Mouse (Mus musculus) kidney, adult 8-10 months (tissue): ENCODE results near the gene H3f3a.

Source experiments
- DNase-seq, 2 experiments: peaks; one replicate each; pipeline ENCODE4 v3.0.0; 2022

Gene H3f3a

DNA sequence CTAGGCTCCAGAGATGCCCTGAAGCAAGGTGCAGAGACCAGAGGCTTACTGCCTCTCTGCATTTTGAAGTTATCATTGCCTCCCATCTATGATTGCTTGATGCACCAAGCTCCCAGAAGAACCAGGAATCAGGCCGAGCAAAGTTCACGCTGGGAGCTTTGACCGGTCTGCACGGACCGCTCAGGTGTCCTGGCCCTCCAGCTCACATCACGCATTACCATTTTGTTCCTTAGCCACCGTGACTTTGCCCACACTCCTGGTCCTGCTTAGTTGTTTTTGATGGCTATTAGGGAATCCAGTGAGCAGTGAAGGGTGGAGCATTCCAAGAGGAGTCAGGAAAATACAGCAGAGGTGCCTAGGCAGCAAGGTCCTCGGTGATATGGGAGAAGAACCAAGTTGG lies 33.5 kb downstream of the H3f3a start:
- DNase-seq: peak in 1 of 2 experiments; percentile 39

DNA sequence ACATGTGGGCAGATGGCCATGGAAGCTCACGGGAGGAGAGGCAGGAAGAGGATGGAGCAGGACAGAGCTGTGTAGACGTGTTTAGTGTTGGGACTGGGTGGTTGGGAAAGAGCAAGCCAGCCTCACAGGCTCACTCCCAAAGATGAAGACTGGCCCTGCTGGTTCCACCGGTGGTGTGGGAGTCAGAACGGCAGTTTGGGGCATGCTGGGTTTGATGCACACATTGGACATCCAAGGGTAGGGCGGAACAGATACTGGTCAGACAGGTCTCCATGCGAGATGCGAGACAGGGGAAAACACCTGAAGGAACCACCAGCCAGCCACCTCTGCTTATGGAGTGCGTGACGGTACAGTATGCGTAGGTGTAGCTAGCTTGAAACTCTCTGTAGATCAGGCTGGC lies 34.8 kb downstream of the H3f3a start:
- no peak for DNase-seq

DNA sequence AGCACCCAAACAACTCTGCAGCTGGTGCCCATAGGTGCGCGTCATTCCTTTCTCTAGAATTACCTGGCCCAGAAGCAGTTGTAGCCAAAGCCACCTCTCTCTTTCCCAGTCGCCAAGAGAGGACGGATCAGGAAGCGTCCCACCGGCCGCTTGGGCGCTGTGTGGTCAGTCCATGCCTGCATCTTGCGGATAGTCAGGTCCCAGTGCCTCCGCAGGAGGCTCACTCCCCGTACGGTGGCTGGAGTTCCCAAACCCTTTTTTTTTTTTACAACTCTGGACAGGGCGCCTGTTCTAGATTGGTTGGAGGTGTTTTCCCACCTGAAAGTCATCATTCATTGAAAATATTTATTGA lies 35.4 kb downstream of the H3f3a start:
- DNase-seq: no peak

DNA sequence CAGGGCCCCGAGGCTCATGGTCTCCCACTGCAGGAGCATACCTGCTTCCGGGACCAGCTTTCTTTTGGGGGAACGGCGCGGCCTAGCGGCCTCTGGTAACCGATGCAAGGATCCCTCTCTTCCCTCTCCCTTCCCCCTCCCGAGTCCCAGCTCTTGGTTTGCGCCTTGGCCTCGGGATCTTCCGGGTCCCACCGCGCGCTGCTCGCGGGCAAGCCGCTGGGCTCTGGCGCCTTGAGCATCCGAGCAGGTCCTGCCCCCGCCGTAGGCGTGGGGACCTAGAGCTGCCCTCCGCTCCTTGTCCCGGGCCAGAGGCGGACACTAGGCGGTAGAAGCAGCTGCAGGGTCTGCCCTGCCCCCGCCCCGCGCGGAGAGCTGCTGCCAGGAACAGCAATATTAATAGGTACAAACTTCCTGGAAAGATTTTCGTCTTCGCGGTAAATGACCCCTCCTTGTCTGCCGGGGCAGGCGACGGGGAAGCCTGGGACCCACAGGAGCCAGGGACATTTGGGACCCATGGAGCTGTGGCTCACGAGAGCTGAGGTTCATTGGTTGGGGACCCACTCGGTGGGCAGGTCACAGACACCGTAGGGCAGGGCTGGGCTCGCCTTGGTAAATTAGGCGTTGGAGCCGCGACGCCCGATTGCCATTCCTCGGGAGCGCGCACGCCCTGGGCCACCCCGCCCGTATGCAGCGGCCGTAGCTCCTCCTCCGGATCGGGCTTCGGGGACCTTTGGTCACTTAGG lies 35.9 kb downstream of the H3f3a start:
- DNase-seq: peak; percentile 88 to 89

GRCm38 (mm10) chr1:180777289-180777659 lies 36.5 kb downstream of the H3f3a start:
- DNase-seq: no peak

DNA sequence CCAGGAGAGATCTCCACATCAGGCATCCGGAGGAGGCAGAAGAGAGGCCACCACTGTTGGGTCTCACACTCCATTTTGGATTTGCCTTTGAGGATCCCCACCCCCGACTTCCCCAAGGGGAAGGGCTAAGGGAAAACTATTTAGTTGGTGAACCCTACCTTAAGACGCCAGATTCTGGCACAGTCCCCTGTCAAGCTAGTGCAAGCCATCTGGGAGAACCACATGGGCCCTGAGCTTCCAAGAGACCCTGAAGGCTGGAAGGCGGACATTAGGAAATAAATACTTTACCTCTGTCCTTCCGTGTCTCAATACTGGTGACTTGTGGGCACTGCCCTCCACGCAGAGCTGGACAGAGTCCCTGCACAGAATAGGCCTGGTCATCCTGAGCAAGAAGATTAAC lies 37.2 kb downstream of the H3f3a start:
- no peak for DNase-seq

DNA sequence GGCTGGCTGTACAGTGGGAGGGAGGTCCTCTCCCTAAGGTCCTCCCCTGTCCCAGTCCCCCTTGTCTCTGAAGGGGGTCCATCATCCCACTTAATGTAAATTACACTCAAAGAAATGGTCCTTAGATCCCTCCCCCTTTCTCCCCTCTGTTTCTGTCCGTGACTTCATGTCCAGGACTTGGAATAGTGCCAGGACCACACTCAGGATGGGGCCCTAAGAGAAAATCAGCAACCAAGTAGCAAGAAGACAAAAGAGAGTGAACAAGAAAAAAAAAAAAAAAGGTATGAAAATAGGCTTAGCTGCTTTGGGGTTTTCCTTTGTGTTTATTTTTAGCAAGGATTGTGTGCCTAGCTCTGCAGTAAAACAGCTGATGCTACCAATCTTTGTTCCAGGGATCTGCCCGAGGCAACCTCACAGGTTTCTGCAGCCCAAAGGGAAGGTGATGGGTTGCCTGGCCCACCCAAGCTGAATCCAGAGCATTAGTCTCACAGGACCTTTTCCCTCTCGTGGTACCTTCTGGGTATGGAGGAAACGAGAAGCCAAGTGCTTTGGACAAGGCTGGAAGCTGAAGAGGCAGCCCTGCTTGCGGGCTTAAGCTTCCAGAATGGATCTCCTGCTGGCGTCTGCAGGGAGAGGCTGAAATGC lies 37.8 kb downstream of the H3f3a start:
- no peak for DNase-seq

DNA sequence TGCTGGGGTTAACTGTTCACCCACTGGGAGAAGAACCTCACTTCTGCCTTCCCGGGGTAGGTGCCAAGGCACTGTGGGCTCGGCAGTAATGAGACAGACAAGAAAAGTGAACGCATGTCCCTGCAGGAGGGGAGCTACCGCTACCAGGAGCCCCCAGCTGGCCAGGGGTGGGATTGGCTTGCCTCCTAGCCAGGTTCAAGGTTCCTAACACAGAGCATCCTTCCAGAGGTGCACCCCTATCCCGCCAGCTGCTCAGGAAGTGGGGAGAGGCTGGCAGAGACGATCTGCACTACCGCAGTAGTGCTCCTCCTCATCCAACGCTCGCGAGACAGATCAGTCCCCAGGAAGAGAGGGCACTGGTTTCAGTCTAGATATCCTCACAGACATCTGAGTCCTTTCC lies 38.4 kb downstream of the H3f3a start:
- no peak for DNase-seq

DNA sequence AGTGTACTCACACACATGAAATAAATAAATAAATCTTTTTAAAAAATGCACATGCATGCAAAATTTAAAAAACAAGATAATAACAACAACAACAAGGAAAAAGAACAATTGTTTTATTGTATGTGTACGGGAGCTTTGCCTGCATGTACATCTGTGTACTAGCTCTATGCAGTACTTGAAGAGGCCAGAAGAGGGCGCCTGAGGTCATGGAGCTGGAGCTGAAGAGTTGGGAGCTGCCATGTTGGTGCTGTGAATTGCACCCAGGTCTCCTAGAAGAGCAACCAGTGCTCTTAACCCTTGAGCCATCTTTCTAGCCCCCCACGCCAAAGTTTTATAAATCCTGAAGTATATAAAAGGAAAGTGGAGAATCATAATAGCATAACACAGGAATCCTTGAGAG lies 39.1 kb downstream of the H3f3a start:
- no peak for DNase-seq

GRCm38 (mm10) chr1:180772291-180772690 lies 41.5 kb downstream of the H3f3a start:
- DNase-seq: no peak

DNA sequence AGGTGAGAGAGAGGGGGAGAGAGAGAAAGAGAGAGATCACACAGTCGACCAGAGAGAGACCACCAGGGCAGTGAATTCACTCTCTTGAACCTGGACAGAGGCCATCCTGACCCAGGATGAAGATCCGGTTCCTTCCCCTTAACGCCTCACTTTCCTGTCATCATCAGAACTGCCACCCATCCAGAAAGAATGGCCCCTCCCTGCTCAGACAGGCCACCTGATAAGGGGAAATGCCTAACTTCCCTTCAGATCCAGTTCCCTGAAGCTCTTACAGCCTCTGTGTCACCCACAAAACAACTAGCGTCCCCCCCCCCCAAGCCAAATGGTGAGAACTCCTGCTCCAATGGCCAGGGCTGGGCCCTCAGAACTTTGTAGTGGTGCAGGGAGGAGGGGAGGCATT lies 42.0 kb downstream of the H3f3a start:
- DNase-seq: no peak

DNA sequence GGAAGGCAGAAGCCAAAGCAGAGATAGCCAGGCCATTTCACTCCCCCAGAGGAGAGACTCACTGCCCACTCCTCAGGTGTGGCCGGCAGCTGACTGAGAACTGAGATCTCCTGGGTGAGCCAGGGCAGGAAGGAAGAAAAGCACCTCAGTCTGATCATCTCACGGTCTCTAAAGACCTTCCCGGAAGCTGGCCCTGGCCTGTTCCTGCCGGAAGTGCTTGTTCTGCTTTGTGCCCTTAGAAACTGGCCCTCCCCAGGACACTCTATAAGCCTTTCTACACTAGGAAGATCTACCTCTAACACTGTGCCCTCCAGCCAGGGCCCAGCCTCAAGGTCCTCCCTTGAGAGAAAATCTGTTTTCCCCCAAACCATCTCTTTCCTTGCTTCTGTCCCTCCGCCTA lies 42.4 kb downstream of the H3f3a start:
- no peak for DNase-seq

GRCm38 (mm10) chr1:180768334-180769168 lies 45.2 kb downstream of the H3f3a start:
- DNase-seq: peak; percentile 61 to 74

GRCm38 (mm10) chr1:180767541-180768333 lies 46.0 kb downstream of the H3f3a start:
- peak in 1 of 2 experiments; percentile 24 for DNase-seq

- no peak for DNase-seq
Measured at GRCm38 (mm10) chr1:180766557-180766956, 47.2 kb downstream of the H3f3a start.

DNA sequence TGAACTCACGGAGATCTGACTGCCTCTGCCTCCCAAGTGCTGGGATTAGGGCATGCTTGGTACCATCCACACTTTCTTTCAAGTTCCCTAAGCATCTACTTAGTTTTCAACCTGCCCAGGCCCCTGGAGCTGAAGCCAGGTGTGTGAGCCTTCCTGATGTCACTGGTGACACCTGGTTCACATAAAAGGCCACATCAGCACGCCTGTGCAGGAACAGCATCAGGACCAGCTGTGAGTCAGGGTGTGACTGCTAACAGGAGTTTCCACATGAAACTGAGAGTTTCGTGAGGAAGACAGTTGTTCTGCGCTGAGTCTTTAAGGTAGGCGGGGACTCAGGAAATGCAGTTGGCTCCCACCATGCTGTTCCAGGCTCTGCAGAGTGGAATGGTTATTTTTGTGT lies 48.4 kb downstream of the H3f3a start:
- DNase-seq: no peak

- DNase-seq: peak; percentile 81 to 91
Measured at GRCm38 (mm10) chr1:180763828-180764227, 49.9 kb downstream of the H3f3a start.

DNA sequence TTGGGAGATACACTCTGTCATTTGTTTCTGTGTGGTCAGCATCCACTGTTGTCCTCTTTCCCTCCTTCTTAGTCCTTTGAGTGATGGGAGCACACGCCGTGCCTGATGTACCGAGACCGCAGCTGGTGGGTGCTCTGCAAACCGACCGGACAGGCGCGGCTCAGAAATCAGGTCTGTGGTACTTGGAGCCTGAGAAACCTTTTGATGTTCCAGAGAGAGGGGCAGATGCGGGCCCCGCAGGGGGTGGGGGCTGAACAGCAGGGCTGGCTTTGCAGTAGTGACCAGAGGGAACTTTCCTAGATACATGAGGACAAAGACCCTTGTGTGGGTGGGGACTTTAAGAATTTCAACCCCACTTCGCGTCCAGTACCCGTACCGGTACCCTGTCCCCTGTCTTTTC lies 50.4 kb downstream of the H3f3a start:
- no peak for DNase-seq

- no peak for DNase-seq
Measured at GRCm38 (mm10) chr1:180762679-180763078, 51.1 kb downstream of the H3f3a start.

GRCm38 (mm10) chr1:180762180-180762579 lies 51.6 kb downstream of the H3f3a start:
- no peak for DNase-seq

DNA sequence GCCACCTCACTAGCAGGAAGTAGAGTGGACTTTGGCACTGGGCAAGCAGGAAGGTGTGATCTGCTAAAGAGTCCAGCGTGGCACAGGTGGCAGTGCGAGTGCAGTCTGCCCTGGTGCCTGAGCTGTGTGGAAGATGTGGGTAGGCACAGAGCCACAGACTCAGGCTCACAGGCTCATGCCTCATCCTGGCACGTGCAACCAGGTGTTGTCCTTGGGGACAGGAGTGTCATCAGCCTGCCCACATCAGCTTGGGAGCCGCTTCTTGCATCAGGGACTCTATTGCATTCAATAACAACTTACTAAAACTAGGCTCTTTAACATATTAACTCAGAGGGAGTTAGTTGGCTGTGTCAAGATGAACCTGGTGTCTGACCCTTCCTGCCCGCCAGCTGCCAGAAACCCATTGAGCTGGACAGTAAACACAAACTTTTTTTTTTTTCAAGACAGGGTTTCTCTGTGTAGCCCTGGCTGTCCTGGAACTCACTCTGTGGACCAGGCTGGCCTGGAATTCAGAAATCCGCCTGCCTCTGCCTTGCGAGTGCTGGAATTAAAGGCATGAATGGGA lies 55.7 kb downstream of the H3f3a start:
- DNase-seq: peak; percentile 43 to 60

GRCm38 (mm10) chr1:180757252-180757955 lies 56.3 kb downstream of the H3f3a start:
- no peak for DNase-seq
